Mouse (Mus musculus) liver, embryonic 13.5 days (tissue): ENCODE measurements around the gene Arpc3. TPM values are rescaled to one million over a fixed set of nuclear protein-coding genes. Genes with fewer than 3 reads are reported as not detected.
"Not testable (repeated sequence)": the region's sequence is repeated elsewhere in the genome, so short reads cannot be mapped to it uniquely, and the experiment has no call there.

Experiments
- ATAC-seq: fragments of 200-750 bp; cut with Nextera tagmentation; 2 replicates; pipeline ENCODE4 v1.8.0; 2017; ENCODE audit warnings: low read depth, mild to moderate bottlenecking, moderate number of reproducible peaks, moderate library complexity
- DNase-seq: peaks from one replicate; pipeline ENCODE4 v3.0.0; 2022
- H3K27ac ChIP-seq: fragments of 300-500 bp; sonication (generic); 2 replicates; pipeline ENCODE4 v1.5.1; 2015; ENCODE audit warnings: moderate library complexity, mild to moderate bottlenecking, inconsistent platforms
- H3K27me3 ChIP-seq: fragments of 300-500 bp; sonication (generic); 2 replicates; pipeline ENCODE4 v1.6.1; 2015; ENCODE audit warnings: mild to moderate bottlenecking, inconsistent platforms
- H3K36me3 ChIP-seq: fragments of 300-500 bp; sonication (generic); 2 replicates; pipeline ENCODE4 v1.6.1; 2015; ENCODE audit warnings: mild to moderate bottlenecking, inconsistent platforms
- H3K4me1 ChIP-seq: fragments of 300-500 bp; sonication (generic); replicated peaks from 2 replicates; pipeline ENCODE4 v1.6.1; 2015; ENCODE audit warnings: inconsistent platforms
- H3K4me2 ChIP-seq: fragments of 300-500 bp; sonication (generic); 2 replicates; pipeline ENCODE4 v1.6.1; 2015; ENCODE audit warnings: inconsistent platforms, mild to moderate bottlenecking, moderate library complexity
- H3K4me3 ChIP-seq: fragments of 300-500 bp; sonication (generic); replicated peaks from 2 replicates; pipeline ENCODE4 v1.5.1; 2015; ENCODE audit warnings: mild to moderate bottlenecking, inconsistent platforms
- H3K9ac ChIP-seq: fragments of 300-500 bp; sonication (generic); 2 replicates; pipeline ENCODE4 v1.6.1; 2015; ENCODE audit warnings: mild to moderate bottlenecking, inconsistent platforms
- H3K9me3 ChIP-seq: fragments of 300-500 bp; sonication (generic); replicated peaks from 2 replicates; pipeline ENCODE4 v1.6.1; 2016; ENCODE audit warnings: inconsistent platforms
- WGBS: fragments of 180-500 bp; shearing (Covaris S2); methylation state at CpG from one replicate; pipeline ENCODE4 v1.1.7; 2015; ENCODE audit not compliant: insufficient replicate concordance; 5-methylcytosine and 5-hydroxymethylcytosine counted together
- polyA plus RNA-seq: library from polyadenylated mRNA; unstranded; fragments of >200 nt; fragmentation: Nextera tagmentation; extraction: Ambion mirVana; gene quantifications from 2 replicates; pipeline ENCODE4 v1.2.1, GENCODE M21; 2015

Arpc3 gene
- polyA plus RNA-seq, 1 experiment from 2014 or later = 103 TPM

DNA sequence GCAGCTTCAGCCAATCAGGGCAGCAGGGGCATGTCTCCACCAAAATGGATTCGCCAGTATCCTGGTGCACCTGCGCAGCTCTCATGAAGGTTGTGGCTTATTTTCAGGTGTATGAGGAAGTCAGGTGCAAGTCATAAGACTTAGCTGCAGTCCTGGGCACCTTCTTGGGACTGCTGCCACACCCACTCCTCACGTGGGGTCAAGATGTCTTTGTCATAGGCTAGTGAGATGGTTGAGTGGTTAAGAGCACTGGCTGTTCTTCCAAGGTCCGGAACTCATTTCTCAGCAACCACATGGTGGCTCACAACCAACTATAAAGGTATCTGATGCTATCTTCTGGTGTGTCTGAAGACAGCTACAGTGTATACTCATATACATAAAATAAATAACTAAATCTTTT, 29.0 kb downstream of the Arpc3 start:
- not testable (repeated sequence) for H3K36me3 ChIP-seq, H3K27ac ChIP-seq, ATAC-seq, H3K27me3 ChIP-seq, H3K9ac ChIP-seq, H3K9me3 ChIP-seq, DNase-seq, H3K4me3 ChIP-seq
- 34% methylated on average over 4 of the region's 4 CpGs for WGBS
- H3K4me1 ChIP-seq = peaks cover 34% of the 10 kb centered on the region
- H3K4me2 ChIP-seq = peak overlapping the region; percentile 93

GRCm38 (mm10) chr5:122421271-122422068, 29.8 kb downstream of the Arpc3 start, which contains the start of gene Anapc7:
Gene Anapc7 (plus strand): TSS chr5:122421693.
- peak; percentile 19 for ATAC-seq
- H3K9me3 ChIP-seq = no peaks in the 10 kb centered on the region
- no peaks in the 10 kb centered on the region for H3K27me3 ChIP-seq
- peaks cover 34% of the 10 kb centered on the region for H3K4me1 ChIP-seq
- H3K4me3 ChIP-seq = peak within 1 kb of the TSS; percentile 97
- 14% methylated on average over 17 of the region's 17 CpGs for WGBS
- H3K9ac ChIP-seq = peak within 1 kb of the TSS; percentile 94
- peak within 1 kb of the TSS; percentile 77 for H3K27ac ChIP-seq
- DNase-seq = no peak
- H3K4me2 ChIP-seq = peak within 1 kb of the TSS; percentile 93
- peaks cover 3% of the 10 kb centered on the region; the same call in 1 of the 2 replicates for H3K36me3 ChIP-seq

DNA sequence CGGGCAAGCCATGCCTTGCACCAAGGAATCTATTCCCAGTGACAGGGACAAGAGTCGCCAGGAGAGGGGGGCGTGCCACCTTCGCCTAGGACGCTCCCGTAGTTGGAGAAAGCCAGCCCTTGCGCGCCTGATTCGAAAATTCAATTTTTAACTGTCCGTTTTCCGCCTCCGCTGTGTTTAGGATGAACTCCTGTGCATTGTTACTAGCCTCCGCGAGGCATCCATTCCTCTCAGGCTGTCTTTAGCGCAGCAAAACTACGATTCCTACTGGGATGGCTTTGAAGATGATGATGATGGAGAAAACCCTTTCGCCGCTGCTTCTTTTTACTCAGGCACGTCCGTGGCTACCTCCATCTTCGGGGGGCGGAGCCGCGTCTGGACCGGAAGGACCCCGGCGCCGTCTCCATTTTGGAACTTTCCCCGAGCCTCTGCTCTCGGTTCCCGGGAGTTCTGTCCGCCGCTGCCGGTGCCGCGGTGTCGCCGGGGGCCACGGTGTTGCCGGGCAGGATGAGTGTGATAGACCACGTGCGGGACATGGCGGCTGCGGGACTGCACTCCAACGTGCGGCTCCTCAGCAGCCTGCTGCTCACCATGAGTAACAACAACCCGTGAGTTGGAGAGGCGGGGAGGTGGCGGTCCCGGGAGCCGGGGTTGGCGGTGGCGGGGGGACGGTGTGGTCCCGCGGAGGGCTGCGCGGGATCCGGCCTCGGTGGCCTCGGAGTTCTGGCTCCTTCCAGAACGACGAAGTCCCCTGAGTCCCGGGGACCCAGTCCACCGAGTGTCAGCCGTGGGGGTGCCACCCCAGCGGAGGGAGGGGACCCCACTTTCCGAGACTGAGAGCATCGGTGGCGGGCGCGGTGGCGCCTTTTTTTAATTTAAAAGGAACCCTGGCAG, 30.6 kb downstream of the Arpc3 start:
- Histone ChIP-seq H3K4me3 (peak overlapping the region; percentile 97), H3K4me2 (peak overlapping the region; percentile 93), H3K9me3 (no peaks in the 10 kb centered on the region), H3K27ac (peak overlapping the region; percentile 77), H3K36me3 (peaks cover 3% of the 10 kb centered on the region; the same call in 1 of the 2 replicates), H3K9ac (peak overlapping the region; percentile 94), H3K4me1 (peaks cover 34% of the 10 kb centered on the region), H3K27me3 (no peaks in the 10 kb centered on the region)
- under 1% methylated on average over 73 of the region's 73 CpGs for WGBS
- ATAC-seq = peak; percentile 85
- DNase-seq = peak; percentile 85

DNA sequence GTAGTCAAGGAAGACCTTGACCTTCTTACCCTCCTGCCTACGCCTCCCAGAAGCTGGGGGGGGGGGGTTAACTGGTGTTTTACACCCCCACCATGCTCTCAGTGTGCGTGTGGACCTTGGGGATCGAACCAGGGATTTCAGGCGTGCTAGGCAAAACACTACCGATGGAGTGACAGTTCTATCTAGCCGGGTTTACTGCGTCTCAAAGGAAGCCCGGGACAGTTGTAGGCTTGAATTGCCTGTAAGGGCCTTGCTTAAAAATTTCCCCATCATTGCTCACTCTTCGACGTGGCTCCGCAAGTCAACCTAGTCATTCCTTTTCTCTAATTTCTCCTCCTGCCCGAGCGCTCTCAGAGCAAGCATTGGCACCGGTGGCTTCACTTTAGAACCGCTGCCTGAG, 31.4 kb downstream of the Arpc3 start:
- no peaks in the 10 kb centered on the region for H3K27me3 ChIP-seq
- no peaks in the 10 kb centered on the region for H3K9me3 ChIP-seq
- peaks cover 34% of the 10 kb centered on the region for H3K4me1 ChIP-seq
- 16% methylated on average over 15 of the region's 15 CpGs for WGBS
- ATAC-seq (no peak), DNase-seq (peak; percentile 17)
- H3K27ac ChIP-seq = peak overlapping the region; percentile 77
- H3K36me3 ChIP-seq = peaks cover 9% of the 10 kb centered on the region
- H3K4me3 ChIP-seq = peak overlapping the region; percentile 97
- H3K4me2 ChIP-seq = peak overlapping the region; percentile 93
- peak overlapping the region; percentile 94 for H3K9ac ChIP-seq

DNA sequence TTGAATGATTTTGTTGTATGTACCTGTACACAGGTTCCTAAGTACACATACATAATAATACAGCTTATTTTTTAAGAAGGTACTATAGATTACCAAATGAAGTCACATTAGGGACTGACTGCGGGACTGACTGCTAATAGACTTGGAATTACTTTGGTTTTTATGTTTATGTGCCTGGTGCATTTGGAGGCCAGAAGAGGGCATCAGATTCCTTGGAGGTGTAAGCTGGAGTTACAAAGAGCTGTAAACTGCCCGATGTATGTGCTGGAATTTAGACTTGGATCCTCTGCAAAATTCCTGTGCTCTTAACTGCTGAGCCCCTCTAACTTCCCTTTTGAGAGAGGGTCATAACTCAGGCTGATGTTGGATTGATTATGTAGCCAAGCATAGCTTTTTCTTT, 33.9 kb downstream of the Arpc3 start:
- 88% methylated on average over 2 of the region's 2 CpGs for WGBS
- Histone ChIP-seq H3K4me2 (no peak overlapping the region), H3K36me3 (peaks cover 33% of the 10 kb centered on the region), H3K27me3 (no peaks in the 10 kb centered on the region), H3K9me3 (no peaks in the 10 kb centered on the region), H3K9ac (no peak overlapping the region), H3K4me3 (no peak overlapping the region), H3K27ac (no peak overlapping the region), H3K4me1 (peaks cover 32% of the 10 kb centered on the region)
- ATAC-seq (no peak), DNase-seq (no peak)

- 82% methylated on average over 4 of the region's 4 CpGs for WGBS
- H3K4me1 ChIP-seq = no peaks in the 10 kb centered on the region
Observed at GRCm38 (mm10) chr5:122430036-122430775, 38.5 kb downstream of the Arpc3 start.

DNA sequence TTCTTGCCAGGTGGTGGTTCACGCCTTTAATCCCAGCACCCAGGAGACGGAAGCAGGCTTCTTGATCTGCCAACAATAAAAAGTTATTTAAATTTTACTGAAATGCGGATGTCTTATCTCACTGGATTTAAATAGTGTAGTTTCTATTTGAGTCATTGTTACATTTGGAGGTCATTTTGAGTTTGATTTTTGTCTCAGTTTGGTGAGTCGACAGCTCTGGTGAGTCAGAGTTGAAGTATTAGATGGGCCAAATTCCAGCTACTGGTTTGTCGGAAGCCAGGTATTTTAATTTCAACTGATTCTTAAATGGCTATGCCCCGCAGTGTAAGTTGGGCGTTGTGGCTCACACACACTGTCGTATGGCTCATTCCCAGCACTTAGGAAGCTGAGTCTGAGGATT, 39.5 kb downstream of the Arpc3 start:
- WGBS = 89% methylated on average over 8 of the region's 8 CpGs

More at GRCm38 (mm10) chr5:122430036-122430775, 38.5 kb downstream of the Arpc3 start:
- Histone ChIP-seq H3K36me3 (peaks cover 74% of the 10 kb centered on the region), H3K9me3 (no peaks in the 10 kb centered on the region), H3K27me3 (no peaks in the 10 kb centered on the region), H3K9ac (no peak overlapping the region), H3K4me2 (no peak overlapping the region), H3K27ac (no peak overlapping the region), H3K4me3 (no peak overlapping the region)
- ATAC-seq (no peak), DNase-seq (no peak)

DNA sequence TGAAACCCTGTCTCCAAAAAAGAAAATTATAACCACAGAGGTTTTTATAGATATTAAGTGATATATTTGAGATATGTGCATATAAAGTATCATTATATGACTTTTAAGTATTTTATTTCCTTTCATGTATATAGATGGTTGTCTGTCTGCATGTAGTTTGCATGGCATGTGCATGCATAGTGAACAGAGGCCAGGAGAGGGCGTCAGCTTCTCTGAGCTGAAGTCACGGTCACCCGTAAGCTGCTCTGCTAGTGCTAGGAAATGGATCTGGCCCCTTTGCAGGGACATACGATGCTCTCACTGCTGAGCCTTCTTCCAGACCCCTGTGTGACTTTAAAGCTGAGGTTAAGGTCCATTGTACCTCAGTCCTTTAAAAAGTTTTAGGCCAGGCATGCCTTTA, 42.9 kb downstream of the Arpc3 start:
- Histone ChIP-seq H3K9me3 (no peaks in the 10 kb centered on the region), H3K4me2 (no peak overlapping the region), H3K4me1 (no peaks in the 10 kb centered on the region), H3K27ac (no peak overlapping the region), H3K36me3 (peaks cover 96% of the 10 kb centered on the region), H3K27me3 (no peaks in the 10 kb centered on the region), H3K4me3 (no peak overlapping the region), H3K9ac (no peak overlapping the region)
- ATAC-seq = no peak
- no peak for DNase-seq
- 78% methylated on average over 4 of the region's 4 CpGs for WGBS

More for the DNA sequence above, 39.5 kb downstream of the Arpc3 start:
- H3K4me2 ChIP-seq = no peak overlapping the region
- peaks cover 84% of the 10 kb centered on the region for H3K36me3 ChIP-seq
- no peaks in the 10 kb centered on the region for H3K4me1 ChIP-seq
- no peaks in the 10 kb centered on the region for H3K9me3 ChIP-seq
- no peak overlapping the region for H3K27ac ChIP-seq
- DNase-seq (no peak), ATAC-seq (no peak)
- no peaks in the 10 kb centered on the region for H3K27me3 ChIP-seq
- H3K9ac ChIP-seq = no peak overlapping the region
- H3K4me3 ChIP-seq = no peak overlapping the region

DNA sequence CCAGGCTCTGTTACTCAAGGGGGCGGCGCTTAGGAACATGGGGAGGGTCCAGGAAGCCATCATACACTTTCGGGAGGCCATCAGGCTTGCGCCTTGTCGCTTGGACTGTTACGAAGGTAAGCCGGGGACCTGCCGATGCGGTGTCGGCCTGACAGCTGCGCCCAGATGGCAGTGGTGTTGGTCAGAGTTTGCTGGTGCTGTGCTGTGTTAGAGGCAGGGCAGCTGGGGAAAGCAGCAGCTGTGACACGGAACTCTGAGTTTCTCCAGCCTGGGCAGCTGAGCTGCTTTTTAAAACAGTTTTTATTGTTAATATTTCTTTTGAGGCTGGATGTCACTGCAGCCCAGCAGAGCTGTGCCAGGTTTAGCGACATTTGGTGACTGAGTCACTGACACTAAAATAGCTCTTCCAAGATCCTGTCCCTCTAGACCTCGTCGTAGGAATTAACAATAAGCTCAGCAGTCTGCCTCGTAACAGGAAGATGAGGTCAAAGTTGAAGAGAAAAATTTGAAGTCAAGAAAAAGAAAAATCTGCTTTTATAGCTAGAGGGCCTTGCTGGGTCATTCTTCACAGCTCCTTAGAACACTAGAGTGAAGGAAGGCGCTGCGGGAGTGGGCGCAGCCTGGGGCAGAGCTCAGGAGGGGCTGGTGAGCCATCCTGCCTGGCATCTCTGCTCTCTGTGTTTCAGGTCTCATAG, 47.9 kb downstream of the Arpc3 start:
- Histone ChIP-seq H3K4me2 (no peak overlapping the region), H3K4me1 (no peaks in the 10 kb centered on the region), H3K9me3 (no peaks in the 10 kb centered on the region), H3K27me3 (no peaks in the 10 kb centered on the region), H3K9ac (no peak overlapping the region), H3K27ac (0 out of 2 replicates have a peak overlapping the region, but pooled peaks have one; percentile 0), H3K4me3 (no peak overlapping the region), H3K36me3 (peaks cover 100% of the 10 kb centered on the region)
- no peak for ATAC-seq
- DNase-seq = no peak
- WGBS = 89% methylated on average over 19 of the region's 19 CpGs

GRCm38 (mm10) chr5:122440095-122440630, 48.5 kb downstream of the Arpc3 start:
- no peak overlapping the region for H3K4me2 ChIP-seq
- no peak overlapping the region for H3K27ac ChIP-seq
- 91% methylated on average over 12 of the region's 12 CpGs for WGBS
- H3K36me3 ChIP-seq = peaks cover 100% of the 10 kb centered on the region
- no peaks in the 10 kb centered on the region for H3K9me3 ChIP-seq
- no peak overlapping the region for H3K9ac ChIP-seq
- H3K27me3 ChIP-seq = no peaks in the 10 kb centered on the region
- H3K4me1 ChIP-seq = no peaks in the 10 kb centered on the region
- H3K4me3 ChIP-seq = no peak overlapping the region
- ATAC-seq (no peak), DNase-seq (no peak)
